Mouse (Mus musculus) kidney, adult 2 months (tissue): ENCODE data around the gene Elmo1. TPM values are rescaled to one million over a fixed set of nuclear protein-coding genes. Genes with fewer than 3 reads are reported as not detected.

Experiments used
- DNase-seq: peaks from one replicate; pipeline ENCODE4 v3.0.0; 2021
- H3K27ac ChIP-seq: fragments of 200-500 bp; 2 replicates; pipeline ENCODE4 v1.5.1; 2012; ENCODE audit warnings: low read depth, low read length, control low read depth, inconsistent platforms; ENCODE audit not compliant: insufficient read depth
- H3K27me3 ChIP-seq: fragments of 200-500 bp; replicated peaks from 2 replicates; pipeline ENCODE4 v1.6.1; 2012; ENCODE audit warnings: mild to moderate bottlenecking, moderate library complexity, low read length, inconsistent platforms; ENCODE audit not compliant: control insufficient read depth, insufficient read depth
- H3K36me3 ChIP-seq: fragments of 200-500 bp; 2 replicates; pipeline ENCODE4 v1.6.1; 2012; ENCODE audit warnings: mild to moderate bottlenecking, moderate library complexity, low read length, inconsistent platforms; ENCODE audit not compliant: control insufficient read depth, insufficient read depth
- H3K4me1 ChIP-seq: fragments of 200-500 bp; 2 replicates; pipeline ENCODE4 v1.6.1; 2011; ENCODE audit warnings: low read length; ENCODE audit not compliant: control insufficient read depth, insufficient read depth
- H3K4me3 ChIP-seq: fragments of 200-500 bp; 2 replicates; pipeline ENCODE4 v1.5.1; 2011; ENCODE audit warnings: mild to moderate bottlenecking, low read depth, low read length, control low read depth; ENCODE audit not compliant: insufficient read depth
- CTCF ChIP-seq: fragments of 200-500 bp; conservative IDR thresholded peaks from 2 replicates; pipeline ENCODE4 v1.5.1; 2011; ENCODE audit warnings: low read depth, mild to moderate bottlenecking, control low read depth, low read length, moderate library complexity, mixed read lengths; ENCODE audit not compliant: insufficient read depth, insufficient read length
- POLR2A ChIP-seq: fragments of 200-500 bp; IDR thresholded peaks from one replicate; pipeline ENCODE4 v1.6.1; 2011; ENCODE audit warnings: low read depth, low read length, control low read depth
- WGBS: fragments of 180-500 bp; shearing (Covaris S2); methylation state at CpG from one replicate; pipeline ENCODE4 v1.1.7; 2018; 5-methylcytosine and 5-hydroxymethylcytosine counted together
- polyA plus RNA-seq: library from polyadenylated mRNA; depleted of rRNA; stranded (reverse); fragments of >200 nt; gene quantifications from 2 replicates; pipeline ENCODE4 v1.2.3, GENCODE M21; 2012

Gene Elmo1
- polyA plus RNA-seq, 1 experiment = 4.5 TPM

DNA sequence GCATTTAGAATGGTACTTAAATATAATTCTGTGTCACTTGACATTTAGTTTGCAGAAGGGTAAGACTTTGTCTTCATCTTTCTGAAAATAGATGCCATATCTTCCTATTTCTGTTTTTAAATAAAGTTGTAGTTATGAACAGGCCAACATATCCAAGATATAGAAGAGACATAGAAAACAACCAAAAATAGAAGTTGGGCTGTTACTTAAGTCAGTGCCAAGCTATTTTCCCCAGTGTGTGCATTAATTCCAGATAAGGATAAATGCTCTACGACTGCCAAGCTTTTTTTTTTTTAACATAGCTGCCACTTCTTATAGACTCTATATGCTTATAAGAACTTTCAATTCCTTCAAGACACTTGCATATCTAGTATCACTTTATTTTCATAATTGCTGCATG lies 511.0 kb downstream of the Elmo1 start:
- 79% methylated on average over 1 of the region's 1 CpGs for WGBS
- no peak for TF ChIP-seq POLR2A
- TF ChIP-seq CTCF = no peak

DNA sequence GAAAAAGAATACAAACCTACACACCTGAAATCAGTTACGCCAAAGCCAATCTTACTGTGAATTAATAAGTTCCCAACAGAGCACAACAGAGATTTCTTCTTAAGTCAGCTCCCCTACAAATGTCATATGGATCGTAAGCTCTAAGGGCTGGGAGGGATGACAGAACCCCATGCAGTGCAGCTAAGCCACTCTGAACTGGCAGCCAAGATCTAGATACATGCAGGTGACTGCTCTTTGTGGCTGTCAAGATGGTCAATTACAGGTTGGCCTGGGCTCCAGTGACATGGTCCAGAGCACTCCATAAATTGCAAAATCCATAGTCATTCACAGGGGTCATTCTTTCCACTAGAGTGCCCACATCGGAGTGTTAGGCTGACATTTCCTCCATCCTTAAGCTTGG lies 516.5 kb downstream of the Elmo1 start:
- H3K4me3 ChIP-seq = no peak overlapping the region
- no peak for DNase-seq
- H3K36me3 ChIP-seq = no peaks in the 10 kb centered on the region
- 70% methylated on average over 3 of the region's 3 CpGs for WGBS
- no peaks in the 10 kb centered on the region for H3K4me1 ChIP-seq
- no peak for TF ChIP-seq POLR2A
- TF ChIP-seq CTCF = no peak
- no peak overlapping the region for H3K27ac ChIP-seq
- H3K27me3 ChIP-seq = no peaks in the 10 kb centered on the region

More for the DNA sequence above, 511.0 kb downstream of the Elmo1 start:
- DNase-seq = no peak
- Histone ChIP-seq H3K4me3 (no peak overlapping the region), H3K36me3 (no peaks in the 10 kb centered on the region), H3K4me1 (no peaks in the 10 kb centered on the region), H3K27ac (no peak overlapping the region), H3K27me3 (no peaks in the 10 kb centered on the region)

DNA sequence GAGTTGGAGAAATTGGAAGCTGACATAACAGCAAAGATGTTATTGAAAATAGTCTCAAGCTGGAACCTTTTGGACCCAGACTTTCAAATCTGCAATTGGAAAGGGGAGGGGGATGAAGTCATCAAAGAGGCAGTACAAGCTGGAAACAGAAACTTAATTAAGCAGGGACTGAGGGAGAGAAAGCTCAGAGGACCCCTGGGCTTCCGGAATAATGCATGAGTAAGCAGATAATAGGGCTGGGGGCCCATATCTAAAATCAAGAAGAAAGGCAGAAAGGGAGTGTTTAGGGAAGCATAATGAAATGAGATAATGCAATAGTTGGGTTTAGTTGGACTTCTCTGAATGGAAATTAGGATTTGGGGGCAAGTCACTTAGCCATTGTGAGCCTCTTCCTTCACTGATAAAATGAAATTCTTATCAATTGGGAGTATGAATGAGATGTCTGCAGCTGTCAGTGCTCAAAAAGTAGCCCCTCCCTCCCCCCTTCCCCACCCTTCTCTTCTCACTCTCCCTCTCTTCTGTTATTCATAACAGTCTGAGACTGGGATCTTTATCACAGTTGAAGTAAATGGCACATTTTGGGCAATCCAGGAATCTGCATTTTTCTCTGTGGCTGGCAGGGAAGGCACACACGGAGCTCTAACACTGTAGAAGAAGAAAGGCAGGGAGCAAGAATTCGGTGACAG lies 518.8 kb downstream of the Elmo1 start:
- no peaks in the 10 kb centered on the region for H3K36me3 ChIP-seq
- no peaks in the 10 kb centered on the region for H3K27me3 ChIP-seq
- no peak for TF ChIP-seq CTCF
- no peak for TF ChIP-seq POLR2A
- H3K4me3 ChIP-seq = no peak overlapping the region
- DNase-seq = no peak
- WGBS = 71% methylated on average over 3 of the region's 3 CpGs
- H3K27ac ChIP-seq = no peak overlapping the region
- no peaks in the 10 kb centered on the region for H3K4me1 ChIP-seq

DNA sequence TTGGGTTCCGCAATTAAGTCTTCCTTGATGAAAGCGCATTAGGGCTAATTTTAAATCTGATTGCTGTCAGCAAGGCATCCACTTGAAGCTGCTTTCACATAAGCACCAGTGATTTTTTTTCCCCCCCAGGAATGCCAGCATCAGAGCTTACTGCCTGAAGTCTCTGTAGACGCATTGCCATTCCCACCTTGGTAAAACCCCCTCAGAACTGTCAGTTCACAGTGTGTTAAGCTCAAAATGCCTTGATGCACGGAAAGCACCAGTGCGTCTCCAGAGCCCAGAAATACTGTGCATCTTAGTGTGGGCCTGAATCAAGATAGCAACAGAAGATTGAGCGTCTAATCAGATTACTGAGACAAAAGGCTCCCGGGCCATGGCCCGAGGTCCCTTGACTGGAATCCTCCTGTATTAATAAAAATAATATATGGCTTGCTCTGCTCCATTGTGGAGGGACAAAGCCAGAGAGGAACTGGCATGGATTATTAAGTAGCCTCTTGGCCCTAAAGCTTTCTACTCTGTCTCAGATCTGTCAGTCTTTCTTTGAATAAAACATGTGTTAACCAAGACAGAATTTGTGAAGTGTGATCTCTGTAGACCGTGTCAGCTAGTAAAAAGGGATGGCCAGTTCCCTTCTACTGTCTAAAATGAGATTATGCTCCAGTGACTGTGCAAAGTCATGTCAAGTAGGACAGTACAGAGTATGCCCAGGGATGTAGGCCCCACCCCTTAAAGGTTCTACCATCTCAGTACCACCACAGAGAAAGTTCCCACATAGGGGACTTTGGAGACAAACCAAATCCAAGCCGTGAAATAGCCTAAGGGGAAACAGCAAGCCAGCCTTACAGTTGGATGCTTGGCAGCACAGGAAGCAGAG lies 525.4 kb downstream of the Elmo1 start:
- no peak overlapping the region for H3K4me3 ChIP-seq
- WGBS = 49% methylated on average over 10 of the region's 10 CpGs

DNA sequence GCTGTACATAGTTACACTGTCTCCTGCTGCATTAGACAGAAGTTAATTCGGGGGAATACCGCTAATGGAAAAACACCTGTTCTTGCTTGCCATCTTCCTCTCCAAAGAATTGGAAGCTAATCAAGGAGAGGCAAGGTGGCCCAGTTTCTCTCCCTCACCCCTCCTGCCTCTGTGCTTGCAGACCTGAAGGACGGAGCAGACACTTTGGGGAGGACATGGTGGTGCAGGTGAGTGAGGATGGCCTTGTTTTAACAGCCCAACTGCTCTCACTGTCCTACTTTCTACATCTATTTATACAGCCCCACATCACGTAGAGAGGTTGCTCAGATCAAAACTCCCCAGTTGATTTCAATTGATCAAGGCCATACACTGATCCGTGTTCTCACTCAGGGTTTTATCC lies 529.5 kb downstream of the Elmo1 start:
- Histone ChIP-seq H3K27ac (no peak overlapping the region), H3K4me1 (no peaks in the 10 kb centered on the region), H3K4me3 (no peak overlapping the region), H3K36me3 (no peaks in the 10 kb centered on the region), H3K27me3 (no peaks in the 10 kb centered on the region)
- TF ChIP-seq CTCF = no peak
- no peak for TF ChIP-seq POLR2A
- WGBS = 85% methylated on average over 5 of the region's 5 CpGs
- DNase-seq = no peak

More for the DNA sequence above, 525.4 kb downstream of the Elmo1 start:
- Histone ChIP-seq H3K27ac (no peak overlapping the region), H3K36me3 (no peaks in the 10 kb centered on the region), H3K4me1 (no peaks in the 10 kb centered on the region), H3K27me3 (no peaks in the 10 kb centered on the region)
- no peak for TF ChIP-seq POLR2A
- no peak for DNase-seq

DNA sequence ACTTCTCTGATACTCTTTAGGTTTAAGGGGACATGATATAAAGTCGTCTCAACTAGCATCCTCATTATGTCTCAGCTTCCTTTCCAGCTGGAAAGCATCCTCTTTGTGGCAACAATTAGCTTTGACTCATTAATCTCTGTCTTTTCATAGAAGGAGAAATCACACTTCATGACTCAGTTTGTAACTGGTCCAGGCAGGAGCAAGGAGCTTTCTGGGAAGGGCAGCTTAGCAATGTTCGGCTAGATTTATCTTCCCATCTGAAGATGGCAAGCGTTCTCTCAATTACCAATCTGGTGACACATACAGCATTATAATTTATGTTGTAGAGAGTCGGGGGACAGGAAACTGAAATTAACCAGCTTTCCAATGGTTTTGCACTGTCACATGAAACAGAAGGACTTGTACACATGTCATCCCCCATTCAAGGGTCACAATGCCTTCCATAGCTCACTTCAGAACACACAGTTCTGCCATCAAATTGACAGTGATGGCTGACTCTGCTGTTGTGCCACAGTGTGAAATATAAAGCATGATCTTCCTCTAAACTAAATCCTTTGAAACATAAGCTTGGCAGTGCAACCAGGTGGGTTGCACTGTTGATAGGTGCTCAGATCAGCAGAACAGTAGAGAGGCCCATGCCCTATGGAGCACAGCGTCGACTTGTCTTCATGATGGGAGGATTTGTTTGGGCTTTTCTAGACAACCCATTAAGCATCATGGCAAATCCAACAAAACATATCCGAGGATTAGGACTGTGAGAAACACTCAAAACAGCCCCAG lies 532.9 kb downstream of the Elmo1 start:
- no peak for TF ChIP-seq POLR2A
- no peak for TF ChIP-seq CTCF
- DNase-seq = no peak
- Histone ChIP-seq H3K27ac (no peak overlapping the region), H3K36me3 (no peaks in the 10 kb centered on the region), H3K27me3 (no peaks in the 10 kb centered on the region), H3K4me1 (no peaks in the 10 kb centered on the region), H3K4me3 (no peak overlapping the region)
- WGBS = 27% methylated on average over 7 of the region's 7 CpGs

DNA sequence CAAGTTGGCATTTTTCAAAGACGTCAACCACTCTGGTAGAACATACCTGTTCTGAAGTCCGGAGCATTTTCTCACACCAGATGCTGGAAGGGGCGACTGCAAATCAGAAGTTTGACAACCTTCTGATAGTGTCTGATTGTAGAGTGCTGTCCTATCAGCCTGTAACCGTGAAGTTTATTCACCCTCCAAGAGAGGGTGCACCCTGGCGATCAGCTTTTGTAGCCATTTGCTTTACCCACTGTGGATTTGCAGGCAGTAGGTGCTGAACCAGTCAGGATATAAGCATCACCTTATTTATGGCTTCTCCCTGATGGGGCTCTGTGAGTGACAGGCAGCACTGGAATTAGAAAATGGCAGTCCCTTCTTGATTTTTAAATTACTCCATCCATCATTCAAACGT lies 537.4 kb downstream of the Elmo1 start:
- H3K27me3 ChIP-seq = no peaks in the 10 kb centered on the region
- no peak for TF ChIP-seq POLR2A
- no peak for TF ChIP-seq CTCF
- 89% methylated on average over 6 of the region's 6 CpGs for WGBS
- no peaks in the 10 kb centered on the region for H3K4me1 ChIP-seq
- DNase-seq = no peak
- H3K36me3 ChIP-seq = no peaks in the 10 kb centered on the region
- no peak overlapping the region for H3K27ac ChIP-seq
- H3K4me3 ChIP-seq = no peak overlapping the region
